Mouse (Mus musculus): ENCODE results near the gene Gsk3b. TPM values are rescaled to one million over a fixed set of nuclear protein-coding genes. Genes with fewer than 3 reads are reported as not detected.

Gsk3b gene
- polyA plus RNA-seq, 1 experiment from 2014 or later, result 69.5 TPM

GRCm38 (mm10) chr16:38295349-38295930 lies 206.6 kb downstream of the Gsk3b start:
- Histone ChIP-seq H3K4me1 (0 out of 2 replicates have a peak, but pooled peaks cover 4% of the 10 kb centered on the region), H3K9me3 (no peaks in the 10 kb centered on the region), H3K36me3 (replicated peaks) (no peaks in the 10 kb centered on the region), H3K27ac (replicated peaks) (no peak overlapping the region), H3K27me3 (replicated peaks; ENCODE audit: low read depth, poor library complexity, severe bottlenecking) (no peaks in the 10 kb centered on the region), H3K4me3 (no peak overlapping the region)
- DNase-seq (ENCODE audit: low spot score), result no peak
- 59% methylated on average over 5 of the region's 5 CpGs for WGBS

Other genes with a start within 250 kb of the Gsk3b start
- 0.62 and 0.85 TPM in 2 replicates for gene Gm36028, start 227.9 kb upstream of the Gsk3b start, polyA plus RNA-seq (2016; fragmentation: Nextera tagmentation; extraction: Ambion mirVana)
- 68.3 and 68.9 TPM in 2 replicates for gene Lrrc58, start 220.6 kb upstream of the Gsk3b start, polyA plus RNA-seq (2016; fragmentation: Nextera tagmentation; extraction: Ambion mirVana)
- gene Gpr156, start 172.5 kb upstream of the Gsk3b start, polyA plus RNA-seq (2016; fragmentation: Nextera tagmentation; extraction: Ambion mirVana), result 0.99 and 1.2 TPM in 2 replicates
- gene Nr1i2, start 205.8 kb downstream of the Gsk3b start, polyA plus RNA-seq (2016; fragmentation: Nextera tagmentation; extraction: Ambion mirVana), result not detected in 2 replicates